Mouse (Mus musculus) limb, embryonic 11.5 days (tissue): ENCODE data around the gene Kctd19. TPM values are rescaled to one million over a fixed set of nuclear protein-coding genes. Genes with fewer than 3 reads are reported as not detected.
A peak's percentile ranks its signal among the peaks of the same experiment; 100 is the strongest.

Source experiments
- ATAC-seq: fragments of 200-750 bp; cut with Nextera tagmentation; 2 replicates; pipeline ENCODE4 v1.8.0; 2017; ENCODE audit warnings: low read depth; ENCODE audit not compliant: insufficient number of reproducible peaks, low FRiP score, low TSS enrichment
- DNase-seq: peaks from one replicate; pipeline ENCODE4 v3.0.0-alpha.2; 2015; ENCODE audit warnings: low spot score
- H3K27ac ChIP-seq: fragments of 300-500 bp; sonication (generic); replicated peaks from 2 replicates; pipeline ENCODE4 v1.5.1; 2014; ENCODE audit warnings: low read depth, mild to moderate bottlenecking, low read length
- H3K27me3 ChIP-seq: fragments of 300-500 bp; sonication (generic); 2 replicates; pipeline ENCODE4 v1.6.1; 2014; ENCODE audit warnings: mild to moderate bottlenecking, low read length, mixed read lengths; ENCODE audit not compliant: control insufficient read depth, insufficient read depth
- H3K36me3 ChIP-seq: fragments of 300-500 bp; sonication (generic); 2 replicates; pipeline ENCODE4 v1.6.1; 2014; ENCODE audit warnings: mild to moderate bottlenecking, low read length, moderate library complexity, mixed read lengths; ENCODE audit not compliant: control insufficient read depth, insufficient read depth
- H3K4me1 ChIP-seq: fragments of 300-500 bp; sonication (generic); 2 replicates; pipeline ENCODE4 v1.6.1; 2014; ENCODE audit warnings: low read length, mixed read lengths; ENCODE audit not compliant: control insufficient read depth, insufficient read depth
- H3K4me2 ChIP-seq: fragments of 300-500 bp; sonication (generic); 2 replicates; pipeline ENCODE4 v1.6.1; 2014; ENCODE audit warnings: low read depth, mild to moderate bottlenecking, moderate library complexity; ENCODE audit not compliant: severe bottlenecking
- H3K4me3 ChIP-seq: fragments of 300-500 bp; sonication (generic); 2 replicates; pipeline ENCODE4 v1.5.1; 2014; ENCODE audit warnings: low read depth, low read length
- H3K9ac ChIP-seq: fragments of 300-500 bp; sonication (generic); 2 replicates; pipeline ENCODE4 v1.6.1; 2014; ENCODE audit warnings: mild to moderate bottlenecking, low read length
- H3K9me3 ChIP-seq: fragments of 300-500 bp; sonication (generic); 2 replicates; pipeline ENCODE4 v1.6.1; 2016; ENCODE audit warnings: low read length; ENCODE audit not compliant: control insufficient read depth
- WGBS: fragments of 180-500 bp; shearing (Covaris S2); extraction: QIAGEN DNeasy Blood & Tissue Kit; methylation state at CpG from one replicate; pipeline ENCODE4 v1.1.7; 2014; 5-methylcytosine and 5-hydroxymethylcytosine counted together
- polyA plus RNA-seq: library from polyadenylated mRNA; unstranded; fragments of >200 nt; fragmentation: Nextera tagmentation; extraction: Ambion mirVana; gene quantifications from 2 replicates; pipeline ENCODE4 v1.2.1, GENCODE M21; 2014

Kctd19 gene
- polyA plus RNA-seq, 1 experiment from 2014 or later = not detected

GRCm38 (mm10) chr8:105408331-105408730, 5.0 kb downstream of the Kctd19 start:
- 67% methylated on average over 7 of the region's 7 CpGs for WGBS
- H3K27ac ChIP-seq = no peak overlapping the region
- no peaks in the 10 kb centered on the region for H3K36me3 ChIP-seq

GRCm38 (mm10) chr8:105406416-105406815, 6.9 kb downstream of the Kctd19 start:
- Histone ChIP-seq H3K4me2 (no peak overlapping the region), H3K27me3 (no peaks in the 10 kb centered on the region), H3K9ac (no peak overlapping the region), H3K4me3 (no peak overlapping the region), H3K36me3 (no peaks in the 10 kb centered on the region), H3K9me3 (no peaks in the 10 kb centered on the region), H3K4me1 (no peaks in the 10 kb centered on the region), H3K27ac (no peak overlapping the region)
- WGBS = 83% methylated on average over 10 of the region's 10 CpGs
- ATAC-seq = no peak
- no peak for DNase-seq

More at GRCm38 (mm10) chr8:105408331-105408730, 5.0 kb downstream of the Kctd19 start:
- Histone ChIP-seq H3K9ac (no peak overlapping the region), H3K4me2 (no peak overlapping the region), H3K27me3 (peaks cover 6% of the 10 kb centered on the region), H3K4me3 (no peak overlapping the region), H3K9me3 (no peaks in the 10 kb centered on the region), H3K4me1 (0 out of 2 replicates have a peak, but pooled peaks cover under 1% of the 10 kb centered on the region)
- no peak for DNase-seq
- no peak for ATAC-seq

- no peaks in the 10 kb centered on the region for H3K9me3 ChIP-seq
- H3K4me3 ChIP-seq = no peak overlapping the region
- H3K4me1 ChIP-seq = no peaks in the 10 kb centered on the region
- no peak overlapping the region for H3K27ac ChIP-seq
- H3K36me3 ChIP-seq = no peaks in the 10 kb centered on the region
- DNase-seq = no peak
- no peak for ATAC-seq
- no peak overlapping the region for H3K4me2 ChIP-seq
- H3K9ac ChIP-seq = no peak overlapping the region
- H3K27me3 ChIP-seq = no peaks in the 10 kb centered on the region
- 80% methylated on average over 1 of the region's 1 CpGs for WGBS
These were observed 8.8 kb downstream of the Kctd19 start for GRCm38 (mm10) chr8:105404496-105404895.

GRCm38 (mm10) chr8:105403467-105403866, 9.8 kb downstream of the Kctd19 start:
- no peak for ATAC-seq
- Histone ChIP-seq H3K4me3 (no peak overlapping the region), H3K27me3 (no peaks in the 10 kb centered on the region), H3K9me3 (no peaks in the 10 kb centered on the region), H3K4me2 (no peak overlapping the region), H3K9ac (no peak overlapping the region), H3K4me1 (no peaks in the 10 kb centered on the region), H3K27ac (no peak overlapping the region), H3K36me3 (no peaks in the 10 kb centered on the region)
- WGBS = 91% methylated on average over 8 of the region's 8 CpGs
- no peak for DNase-seq

GRCm38 (mm10) chr8:105400016-105400415, 13.3 kb downstream of the Kctd19 start:
- H3K36me3 ChIP-seq = no peaks in the 10 kb centered on the region
- no peak overlapping the region for H3K27ac ChIP-seq
- ATAC-seq = no peak

GRCm38 (mm10) chr8:105397747-105398146, 15.6 kb downstream of the Kctd19 start:
- no peak overlapping the region for H3K4me3 ChIP-seq
- H3K27ac ChIP-seq = no peak overlapping the region
- no peaks in the 10 kb centered on the region for H3K9me3 ChIP-seq
- H3K36me3 ChIP-seq = no peaks in the 10 kb centered on the region
- ATAC-seq = no peak
- 42% methylated on average over 3 of the region's 3 CpGs for WGBS
- no peak overlapping the region for H3K9ac ChIP-seq
- H3K4me1 ChIP-seq = no peaks in the 10 kb centered on the region
- no peaks in the 10 kb centered on the region for H3K27me3 ChIP-seq
- no peak overlapping the region for H3K4me2 ChIP-seq
- DNase-seq = peak; percentile 37

More at GRCm38 (mm10) chr8:105400016-105400415, 13.3 kb downstream of the Kctd19 start:
- Histone ChIP-seq H3K4me1 (no peaks in the 10 kb centered on the region), H3K27me3 (no peaks in the 10 kb centered on the region), H3K9ac (no peak overlapping the region), H3K4me2 (no peak overlapping the region), H3K9me3 (no peaks in the 10 kb centered on the region), H3K4me3 (no peak overlapping the region)
- WGBS = 80% methylated on average over 5 of the region's 5 CpGs
- DNase-seq = no peak

GRCm38 (mm10) chr8:105393915-105394314, 19.4 kb downstream of the Kctd19 start:
- H3K4me2 ChIP-seq = no peak overlapping the region
- H3K27ac ChIP-seq = no peak overlapping the region
- DNase-seq (no peak), ATAC-seq (no peak)
- no peak overlapping the region for H3K4me3 ChIP-seq
- H3K36me3 ChIP-seq = no peaks in the 10 kb centered on the region
- no peaks in the 10 kb centered on the region for H3K27me3 ChIP-seq
- no peak overlapping the region for H3K9ac ChIP-seq
- 80% methylated on average over 7 of the region's 7 CpGs for WGBS
- H3K4me1 ChIP-seq = no peaks in the 10 kb centered on the region
- no peaks in the 10 kb centered on the region for H3K9me3 ChIP-seq

- no peak overlapping the region for H3K4me3 ChIP-seq
- no peaks in the 10 kb centered on the region for H3K27me3 ChIP-seq
- 87% methylated on average over 12 of the region's 12 CpGs for WGBS
- no peak for DNase-seq
- H3K9me3 ChIP-seq = no peaks in the 10 kb centered on the region
- no peak overlapping the region for H3K9ac ChIP-seq
- no peaks in the 10 kb centered on the region for H3K36me3 ChIP-seq
- H3K27ac ChIP-seq = no peak overlapping the region
- no peak overlapping the region for H3K4me2 ChIP-seq
- no peaks in the 10 kb centered on the region for H3K4me1 ChIP-seq
- no peak for ATAC-seq
These were observed 20.1 kb downstream of the Kctd19 start for GRCm38 (mm10) chr8:105393089-105393787.

- no peak overlapping the region for H3K4me2 ChIP-seq
- ATAC-seq (no peak), DNase-seq (no peak)
- H3K4me3 ChIP-seq = no peak overlapping the region
- no peaks in the 10 kb centered on the region for H3K27me3 ChIP-seq
- H3K27ac ChIP-seq = no peak overlapping the region
- H3K9ac ChIP-seq = no peak overlapping the region
- H3K9me3 ChIP-seq = no peaks in the 10 kb centered on the region
- H3K4me1 ChIP-seq = no peaks in the 10 kb centered on the region
- H3K36me3 ChIP-seq = no peaks in the 10 kb centered on the region
- 86% methylated on average over 6 of the region's 6 CpGs for WGBS
These were observed 24.2 kb downstream of the Kctd19 start for GRCm38 (mm10) chr8:105389096-105389495.
